Mouse (Mus musculus): ENCODE measurements around the gene Gm49322. TPM values are rescaled to one million over a fixed set of nuclear protein-coding genes. Genes with fewer than 3 reads are reported as not detected.
"Not testable (repeated sequence)": the region's sequence is repeated elsewhere in the genome, so short reads cannot be mapped to it uniquely, and the experiment has no call there.

Gm49322 gene
- polyA plus RNA-seq, 1 experiment = 1.9 TPM

DNA sequence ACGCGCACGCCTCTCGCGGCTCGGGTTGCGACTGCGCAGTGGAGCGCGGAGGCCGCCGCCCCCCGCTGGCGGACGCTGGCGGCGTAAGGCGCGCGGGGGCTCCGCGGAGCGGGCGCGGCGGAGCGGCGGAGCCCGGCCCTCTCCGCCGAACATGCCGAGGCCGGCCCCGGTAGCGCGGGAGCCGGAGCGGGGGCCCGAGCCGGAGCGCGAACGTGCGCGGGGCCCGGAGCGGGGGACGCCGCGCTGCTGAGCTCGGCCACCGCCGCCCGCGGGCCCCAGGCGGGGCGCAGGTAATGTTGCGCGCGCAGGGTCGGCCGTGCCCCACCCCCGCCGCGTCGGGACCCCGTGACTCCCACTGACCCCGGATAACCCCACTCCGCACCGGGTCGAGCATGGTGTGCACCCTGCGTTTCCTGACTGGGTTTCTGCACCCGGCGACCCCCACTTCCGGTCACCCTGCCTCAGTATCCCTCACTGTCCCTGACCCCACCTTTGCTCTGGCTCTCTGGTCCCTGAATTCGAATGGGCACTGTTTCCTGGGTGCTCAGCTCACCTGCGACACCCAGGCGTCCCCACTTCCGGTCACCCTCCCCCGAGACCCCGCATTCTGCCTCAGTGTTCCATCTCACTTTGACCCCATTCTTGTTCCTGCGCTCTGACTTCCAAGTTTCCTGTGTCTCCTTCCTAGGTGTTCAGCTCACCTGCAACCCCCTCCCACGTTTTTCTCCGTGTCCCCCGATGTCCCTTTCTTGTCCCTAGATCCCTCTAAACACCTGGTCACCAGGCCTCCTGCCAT is 17.0 kb downstream of the Gm49322 start, which contains the start of gene Csnk1g2:
Csnk1g2 (plus strand) TSS at position 178 of the 796 bp plus-strand sequence.
- Histone ChIP-seq H3K4me1 (ENCODE audit: control insufficient read depth, insufficient read depth, low read length) (peaks cover 16% of the 10 kb centered on the region), H3K4me3 (ENCODE audit: control insufficient read depth, low read depth, low read length) (peak within 1 kb of the TSS; percentile 97), H3K27ac (ENCODE audit: control insufficient read depth, insufficient read depth, low read depth, low read length) (peak within 1 kb of the TSS; percentile 99), H3K36me3 (ENCODE audit: control insufficient read depth, insufficient read depth, low read length) (no peaks in the 10 kb centered on the region), H3K27me3 (ENCODE audit: control insufficient read depth, insufficient read depth, low read length) (no peaks in the 10 kb centered on the region)
- TF ChIP-seq POLR2A (IDR thresholded peaks at IDR 0.05; ENCODE audit: control insufficient read depth, low read depth, low read length) (peak; percentile 75; the same call in 1 of the 2 replicates), CTCF (IDR thresholded peaks at IDR 0.05; ENCODE audit: control insufficient read depth, insufficient read depth, insufficient replicate concordance, low read depth, low read length) (no peak; the same call in 1 of the 2 replicates)

DNA sequence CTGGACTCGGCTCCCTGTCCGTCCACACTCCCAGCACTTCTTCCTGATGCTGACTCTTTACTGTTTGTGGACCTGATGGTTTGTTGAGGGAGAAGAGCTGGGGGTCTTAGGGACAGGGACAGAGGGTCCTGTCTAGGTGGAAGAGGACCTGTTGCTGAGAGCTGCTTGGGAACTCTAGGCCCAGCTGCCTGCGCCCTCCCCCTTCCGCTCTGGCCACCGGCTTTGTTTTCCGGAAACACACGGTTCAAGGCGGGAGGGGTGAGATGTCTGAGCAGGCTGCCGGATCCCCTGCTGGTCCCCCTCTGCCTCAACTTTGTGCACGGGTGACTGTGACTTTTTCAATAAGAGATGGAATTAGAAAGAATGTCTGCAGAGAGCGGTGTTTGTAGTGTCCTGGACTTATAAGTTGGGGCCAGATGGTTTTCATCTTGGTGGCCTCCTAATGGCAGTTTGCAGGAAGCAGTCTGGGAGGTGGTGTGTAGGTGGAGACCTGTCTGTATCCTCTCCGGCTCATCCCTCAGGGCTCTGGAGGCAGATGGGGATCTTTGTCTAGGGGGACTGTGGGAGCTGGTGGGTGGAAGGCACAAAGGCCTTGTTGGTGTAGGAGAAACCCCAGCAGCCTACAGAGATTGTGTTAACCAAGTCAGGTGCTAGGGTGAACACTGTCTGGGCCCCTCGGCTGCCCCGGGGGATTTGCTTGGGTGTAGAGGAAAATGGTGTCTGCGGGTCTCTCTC is 17.8 kb downstream of the Gm49322 start:
- no peaks in the 10 kb centered on the region for H3K27me3 ChIP-seq (ENCODE audit: control insufficient read depth, insufficient read depth, low read length)
- H3K4me1 ChIP-seq (ENCODE audit: control insufficient read depth, insufficient read depth, low read length) = peaks cover 16% of the 10 kb centered on the region
- peak overlapping the region; percentile 97 for H3K4me3 ChIP-seq (ENCODE audit: control insufficient read depth, low read depth, low read length)
- H3K27ac ChIP-seq (ENCODE audit: control insufficient read depth, insufficient read depth, low read depth, low read length) = peak overlapping the region; percentile 99
- TF ChIP-seq CTCF (IDR thresholded peaks at IDR 0.05; ENCODE audit: control insufficient read depth, insufficient read depth, insufficient replicate concordance, low read depth, low read length) (no peak), POLR2A (IDR thresholded peaks at IDR 0.05; ENCODE audit: control insufficient read depth, low read depth, low read length) (no peak)
- no peaks in the 10 kb centered on the region for H3K36me3 ChIP-seq (ENCODE audit: control insufficient read depth, insufficient read depth, low read length)

DNA sequence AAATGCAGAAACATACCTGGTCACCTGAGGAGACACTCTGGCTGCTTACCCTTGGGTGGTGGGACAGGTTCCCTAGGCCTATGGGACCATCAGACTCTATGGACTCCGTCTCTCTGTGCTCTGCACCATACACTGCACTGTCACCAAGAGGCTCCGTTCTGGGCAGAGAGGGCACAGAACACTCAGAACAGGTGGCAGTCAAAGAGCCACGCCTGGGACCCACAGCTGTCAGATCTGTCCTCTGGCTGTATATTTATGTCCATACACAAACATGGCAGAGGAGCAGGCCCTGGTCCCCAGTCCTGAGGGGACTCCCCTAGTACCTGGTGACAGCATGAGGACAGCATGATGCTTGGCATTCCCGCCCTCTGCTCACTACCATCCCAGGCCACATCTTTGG is 19.9 kb downstream of the Gm49322 start:
- Histone ChIP-seq H3K27me3 (ENCODE audit: control insufficient read depth, insufficient read depth, low read length) (no peaks in the 10 kb centered on the region), H3K27ac (ENCODE audit: control insufficient read depth, insufficient read depth, low read depth, low read length) (no peak overlapping the region), H3K36me3 (ENCODE audit: control insufficient read depth, insufficient read depth, low read length) (no peaks in the 10 kb centered on the region), H3K4me3 (ENCODE audit: control insufficient read depth, low read depth, low read length) (peak overlapping the region; percentile 97), H3K4me1 (ENCODE audit: control insufficient read depth, insufficient read depth, low read length) (peaks cover 16% of the 10 kb centered on the region)
- no peak for TF ChIP-seq CTCF (IDR thresholded peaks at IDR 0.05; ENCODE audit: control insufficient read depth, insufficient read depth, insufficient replicate concordance, low read depth, low read length)
- no peak for TF ChIP-seq POLR2A (IDR thresholded peaks at IDR 0.05; ENCODE audit: control insufficient read depth, low read depth, low read length)

DNA sequence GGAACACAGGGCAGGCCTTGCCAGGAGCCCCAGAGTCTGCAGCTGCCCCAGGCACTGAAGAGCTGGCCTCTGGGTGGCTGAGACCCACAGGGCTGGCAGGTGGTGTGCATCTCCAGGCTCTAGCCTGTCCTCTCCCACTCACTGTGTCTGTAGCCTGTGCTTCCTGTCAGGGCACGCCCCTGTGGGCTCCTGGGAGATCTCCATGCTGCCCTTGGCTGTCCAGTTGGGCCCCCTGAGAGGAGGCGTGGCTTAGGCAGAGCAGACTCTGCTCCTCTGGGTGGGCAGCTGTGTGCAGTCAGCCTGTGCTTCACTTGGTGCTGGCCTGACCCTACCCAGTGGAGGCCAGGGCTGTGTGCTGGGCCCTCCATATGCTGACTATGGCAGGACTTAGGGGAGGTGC is 21.9 kb downstream of the Gm49322 start:
- Histone ChIP-seq H3K36me3 (ENCODE audit: control insufficient read depth, insufficient read depth, low read length) (no peaks in the 10 kb centered on the region), H3K4me3 (ENCODE audit: control insufficient read depth, low read depth, low read length) (peak overlapping the region; percentile 62), H3K27ac (ENCODE audit: control insufficient read depth, insufficient read depth, low read depth, low read length) (peak overlapping the region; percentile 41; the same call in 1 of the 2 replicates), H3K4me1 (ENCODE audit: control insufficient read depth, insufficient read depth, low read length) (peaks cover 14% of the 10 kb centered on the region), H3K27me3 (ENCODE audit: control insufficient read depth, insufficient read depth, low read length) (no peaks in the 10 kb centered on the region)
- no peak for TF ChIP-seq CTCF (IDR thresholded peaks at IDR 0.05; ENCODE audit: control insufficient read depth, insufficient read depth, insufficient replicate concordance, low read depth, low read length)
- no peak for TF ChIP-seq POLR2A (IDR thresholded peaks at IDR 0.05; ENCODE audit: control insufficient read depth, low read depth, low read length)

DNA sequence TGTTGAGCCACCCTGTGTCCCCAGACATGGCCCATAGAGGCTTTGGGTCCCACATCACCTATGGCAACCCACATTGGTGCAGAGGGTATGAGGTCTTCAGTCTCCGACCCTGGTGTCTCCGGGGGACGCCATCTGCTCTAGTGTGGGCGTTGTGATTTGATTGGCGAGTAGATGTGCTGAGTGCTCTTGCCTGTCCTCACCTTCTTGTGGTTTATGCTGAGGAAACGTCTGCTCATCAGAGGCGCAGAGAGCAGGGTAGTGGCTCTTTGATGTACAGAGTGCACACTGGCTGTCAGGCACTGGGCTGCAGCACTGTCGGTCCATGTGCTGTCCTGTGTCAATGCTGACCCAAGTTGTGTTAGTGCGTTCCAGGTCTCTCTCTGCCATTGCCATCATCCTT is 23.1 kb downstream of the Gm49322 start:
- peak overlapping the region; percentile 71 for H3K27ac ChIP-seq (ENCODE audit: control insufficient read depth, insufficient read depth, low read depth, low read length)
- no peaks in the 10 kb centered on the region for H3K36me3 ChIP-seq (ENCODE audit: control insufficient read depth, insufficient read depth, low read length)
- TF ChIP-seq POLR2A (IDR thresholded peaks at IDR 0.05; ENCODE audit: control insufficient read depth, low read depth, low read length) (no peak), CTCF (IDR thresholded peaks at IDR 0.05; ENCODE audit: control insufficient read depth, insufficient read depth, insufficient replicate concordance, low read depth, low read length) (no peak)
- peaks cover 3% of the 10 kb centered on the region for H3K4me1 ChIP-seq (ENCODE audit: control insufficient read depth, insufficient read depth, low read length)
- H3K27me3 ChIP-seq (ENCODE audit: control insufficient read depth, insufficient read depth, low read length) = no peaks in the 10 kb centered on the region
- peak overlapping the region; percentile 62 for H3K4me3 ChIP-seq (ENCODE audit: control insufficient read depth, low read depth, low read length)

DNA sequence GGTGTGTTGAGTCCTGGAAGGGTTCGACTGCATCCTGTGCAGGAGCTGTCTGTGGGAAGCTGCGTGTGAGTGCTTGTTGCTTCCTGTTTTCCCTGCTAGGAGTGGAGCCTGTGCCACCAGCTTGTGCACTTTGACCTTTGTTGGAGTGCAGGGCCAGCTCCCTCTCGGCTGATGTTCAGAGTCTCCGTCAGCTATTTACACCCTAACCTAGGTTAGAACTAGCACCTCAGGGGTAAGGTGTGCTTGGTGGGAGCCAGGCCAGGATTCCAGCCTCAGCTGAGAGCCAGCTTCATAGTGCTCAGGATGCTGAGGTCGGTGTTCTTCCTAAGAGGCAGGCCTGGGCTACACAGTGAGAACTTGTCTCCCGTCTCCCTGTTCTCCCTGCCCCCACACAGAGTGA is 29.5 kb downstream of the Gm49322 start:
- H3K4me1 ChIP-seq (ENCODE audit: control insufficient read depth, insufficient read depth, low read length) = no peaks in the 10 kb centered on the region; the same call in 1 of the 2 replicates
- H3K4me3 ChIP-seq (ENCODE audit: control insufficient read depth, low read depth, low read length) = no peak overlapping the region
- no peak for TF ChIP-seq CTCF (IDR thresholded peaks at IDR 0.05; ENCODE audit: control insufficient read depth, insufficient read depth, insufficient replicate concordance, low read depth, low read length)
- TF ChIP-seq POLR2A (IDR thresholded peaks at IDR 0.05; ENCODE audit: control insufficient read depth, low read depth, low read length) = no peak
- no peak overlapping the region for H3K27ac ChIP-seq (ENCODE audit: control insufficient read depth, insufficient read depth, low read depth, low read length)
- H3K27me3 ChIP-seq (ENCODE audit: control insufficient read depth, insufficient read depth, low read length) = no peaks in the 10 kb centered on the region
- H3K36me3 ChIP-seq (ENCODE audit: control insufficient read depth, insufficient read depth, low read length) = no peaks in the 10 kb centered on the region

DNA sequence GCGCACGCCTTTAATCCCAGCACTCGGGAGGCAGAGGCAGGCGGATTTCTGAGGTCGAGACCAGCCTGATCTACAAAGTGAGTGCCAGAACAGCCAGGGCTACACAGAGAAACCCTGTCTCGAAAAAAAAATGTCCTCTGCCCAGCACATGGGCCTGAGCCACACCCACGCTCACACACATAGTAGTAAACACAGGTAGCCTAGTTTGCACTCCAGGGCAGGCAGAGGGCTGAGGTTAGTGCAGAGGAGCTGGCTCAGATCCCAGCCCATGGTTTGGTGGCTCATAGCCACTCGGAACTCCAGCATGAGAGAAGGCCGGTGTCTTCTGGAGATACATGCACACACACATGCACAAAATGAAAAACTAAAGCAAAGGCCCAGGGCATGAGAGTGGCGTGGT is 41.1 kb downstream of the Gm49322 start:
- H3K36me3 ChIP-seq (ENCODE audit: control insufficient read depth, insufficient read depth, low read length) = no peaks in the 10 kb centered on the region
- peaks cover 13% of the 10 kb centered on the region for H3K4me1 ChIP-seq (ENCODE audit: control insufficient read depth, insufficient read depth, low read length)
- H3K4me3 ChIP-seq (ENCODE audit: control insufficient read depth, low read depth, low read length) = no peak overlapping the region
- no peak overlapping the region for H3K27ac ChIP-seq (ENCODE audit: control insufficient read depth, insufficient read depth, low read depth, low read length)
- no peaks in the 10 kb centered on the region for H3K27me3 ChIP-seq (ENCODE audit: control insufficient read depth, insufficient read depth, low read length)
- no peak for TF ChIP-seq POLR2A (IDR thresholded peaks at IDR 0.05; ENCODE audit: control insufficient read depth, low read depth, low read length)
- TF ChIP-seq CTCF (IDR thresholded peaks at IDR 0.05; ENCODE audit: control insufficient read depth, insufficient read depth, insufficient replicate concordance, low read depth, low read length) = no peak

DNA sequence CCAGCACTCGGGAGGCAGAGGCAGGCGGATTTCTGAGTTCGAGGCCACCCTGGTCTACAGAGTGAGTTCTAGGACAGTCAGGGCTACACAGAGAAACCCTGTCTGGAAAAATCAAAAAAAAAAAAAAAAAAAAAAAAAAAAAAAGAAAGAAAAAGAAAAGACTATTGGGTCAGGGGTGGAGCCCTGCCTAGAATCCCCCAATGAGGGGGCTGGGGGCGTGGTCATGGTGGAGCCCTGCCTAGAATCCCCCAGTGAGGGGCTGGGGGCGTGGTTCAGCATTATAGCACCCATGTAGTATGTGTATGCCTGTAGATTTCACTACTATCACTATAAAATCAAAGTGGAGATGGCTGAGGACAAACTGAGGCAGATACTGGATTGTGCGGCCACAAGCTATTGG is 44.1 kb downstream of the Gm49322 start:
- H3K4me3 ChIP-seq (ENCODE audit: control insufficient read depth, low read depth, low read length); H3K27ac ChIP-seq (ENCODE audit: control insufficient read depth, insufficient read depth, low read depth, low read length); H3K27me3 ChIP-seq (ENCODE audit: control insufficient read depth, insufficient read depth, low read length); H3K36me3 ChIP-seq (ENCODE audit: control insufficient read depth, insufficient read depth, low read length); H3K4me1 ChIP-seq (ENCODE audit: control insufficient read depth, insufficient read depth, low read length): not testable (repeated sequence)
